Mouse (Mus musculus): ENCODE results near the gene Rprd1b.

- TF ChIP-seq POLR2A (IDR thresholded peaks at IDR 0.05; ENCODE audit: low read depth, low read length) (no peak), CTCF (IDR thresholded peaks at IDR 0.05; ENCODE audit: extremely low read depth, insufficient read length, insufficient replicate concordance, low read depth, low read length) (no peak)
Measured at GRCm38 (mm10) chr2:158078971-158079370, 50.7 kb downstream of the Rprd1b start.

Data from small intestine, adult 2 months (tissue).